Mouse (Mus musculus) thymus, adult 2 months (tissue): ENCODE results near the gene Vsir. TPM values are rescaled to one million over a fixed set of nuclear protein-coding genes. Genes with fewer than 3 reads are reported as not detected.

Experiments used
- DNase-seq: peaks from one replicate; pipeline ENCODE4 v3.0.0; 2021
- H3K27ac ChIP-seq: fragments of 200-500 bp; 2 replicates; pipeline ENCODE4 v1.5.1; 2012; ENCODE audit warnings: low read length, control low read depth; ENCODE audit not compliant: control insufficient read depth, insufficient read depth
- H3K27me3 ChIP-seq: fragments of 200-500 bp; 2 replicates; pipeline ENCODE4 v1.6.1; 2012; ENCODE audit warnings: mild to moderate bottlenecking, low read length, moderate library complexity, mixed read lengths; ENCODE audit not compliant: control insufficient read depth, insufficient read depth
- H3K36me3 ChIP-seq: fragments of 200-500 bp; 2 replicates; pipeline ENCODE4 v1.6.1; 2012; ENCODE audit warnings: mild to moderate bottlenecking, low read length, moderate library complexity; ENCODE audit not compliant: control insufficient read depth, insufficient read depth
- H3K4me1 ChIP-seq: fragments of 200-500 bp; replicated peaks from 2 replicates; pipeline ENCODE4 v1.6.1; 2012; ENCODE audit warnings: low read length; ENCODE audit not compliant: control insufficient read depth, insufficient read depth
- H3K4me3 ChIP-seq: fragments of 200-500 bp; 2 replicates; pipeline ENCODE4 v1.5.1; 2012; ENCODE audit warnings: mild to moderate bottlenecking, low read length, control low read depth, moderate library complexity; ENCODE audit not compliant: control insufficient read depth, insufficient read depth
- CTCF ChIP-seq: fragments of 200-500 bp; IDR thresholded peaks from 2 replicates; pipeline ENCODE4 v1.5.1; 2012; ENCODE audit warnings: mild to moderate bottlenecking, control low read depth, low read length, moderate library complexity, borderline replicate concordance; ENCODE audit not compliant: control insufficient read depth, poor library complexity, insufficient read depth; ENCODE audit errors: extremely low read depth
- POLR2A ChIP-seq: fragments of 200-500 bp; IDR thresholded peaks from 2 replicates; pipeline ENCODE4 v1.6.1; 2012; ENCODE audit warnings: mild to moderate bottlenecking, low read length, control low read depth, moderate library complexity; ENCODE audit not compliant: control insufficient read depth, poor library complexity, insufficient read depth; ENCODE audit errors: extremely low read depth
- WGBS: fragments of 180-500 bp; shearing (Covaris S2); methylation state at CpG from one replicate; pipeline ENCODE4 v1.1.7; 2018; 5-methylcytosine and 5-hydroxymethylcytosine counted together
- polyA plus RNA-seq: library from polyadenylated mRNA; depleted of rRNA; stranded (reverse); fragments of >200 nt; gene quantifications from 2 replicates; pipeline ENCODE4 v1.2.3, GENCODE M21; 2012

Gene Vsir
- polyA plus RNA-seq, 1 experiment, result 166 TPM

GRCm38 (mm10) chr10:60328963-60329650, 17.5 kb upstream of the Vsir start:
- Histone ChIP-seq H3K4me3 (no peak overlapping the region), H3K4me1 (no peaks in the 10 kb centered on the region)

GRCm38 (mm10) chr10:60334583-60334982, 12.1 kb upstream of the Vsir start:
- no peaks in the 10 kb centered on the region for H3K27me3 ChIP-seq
- TF ChIP-seq CTCF, result no peak
- no peak for TF ChIP-seq POLR2A
- WGBS, result 96% methylated on average over 7 of the region's 7 CpGs

More at GRCm38 (mm10) chr10:60328963-60329650, 17.5 kb upstream of the Vsir start:
- no peak for TF ChIP-seq CTCF
- TF ChIP-seq POLR2A, result no peak
- DNase-seq, result no peak
- no peaks in the 10 kb centered on the region for H3K36me3 ChIP-seq
- H3K27ac ChIP-seq, result no peak overlapping the region
- 92% methylated on average over 11 of the region's 11 CpGs for WGBS
- H3K27me3 ChIP-seq, result no peaks in the 10 kb centered on the region

GRCm38 (mm10) chr10:60335021-60335420, 11.6 kb upstream of the Vsir start:
- WGBS, result 93% methylated on average over 4 of the region's 4 CpGs
- no peak for DNase-seq
- Histone ChIP-seq H3K4me3 (no peak overlapping the region), H3K36me3 (no peaks in the 10 kb centered on the region), H3K4me1 (no peaks in the 10 kb centered on the region), H3K27me3 (no peaks in the 10 kb centered on the region), H3K27ac (no peak overlapping the region)
- no peak for TF ChIP-seq POLR2A

More at GRCm38 (mm10) chr10:60334583-60334982, 12.1 kb upstream of the Vsir start:
- Histone ChIP-seq H3K27ac (no peak overlapping the region), H3K4me1 (no peaks in the 10 kb centered on the region), H3K36me3 (no peaks in the 10 kb centered on the region), H3K4me3 (no peak overlapping the region)
- DNase-seq, result no peak

- no peak for DNase-seq
- Histone ChIP-seq H3K36me3 (no peaks in the 10 kb centered on the region), H3K27me3 (no peaks in the 10 kb centered on the region), H3K4me1 (peaks cover 16% of the 10 kb centered on the region), H3K27ac (no peak overlapping the region), H3K4me3 (no peak overlapping the region)
- TF ChIP-seq POLR2A, result no peak
- no peak for TF ChIP-seq CTCF
- WGBS, result 44% methylated on average over 9 of the region's 9 CpGs
Observed at GRCm38 (mm10) chr10:60341528-60341927, 5.1 kb upstream of the Vsir start.

- Histone ChIP-seq H3K27me3 (no peaks in the 10 kb centered on the region), H3K36me3 (no peaks in the 10 kb centered on the region), H3K4me1 (peaks cover 37% of the 10 kb centered on the region), H3K4me3 (no peak overlapping the region), H3K27ac (no peak overlapping the region)
- DNase-seq, result no peak
- no peak for TF ChIP-seq CTCF
- no peak for TF ChIP-seq POLR2A
- WGBS, result 20% methylated on average over 3 of the region's 3 CpGs
Observed at GRCm38 (mm10) chr10:60344111-60344510, 2.5 kb upstream of the Vsir start.

- peak; percentile 31 for DNase-seq
- Histone ChIP-seq H3K27ac (peak overlapping the region; percentile 58), H3K4me3 (no peak overlapping the region), H3K4me1 (peaks cover 48% of the 10 kb centered on the region), H3K36me3 (no peaks in the 10 kb centered on the region), H3K27me3 (no peaks in the 10 kb centered on the region)
- TF ChIP-seq CTCF, result no peak
- TF ChIP-seq POLR2A, result no peak
- 68% methylated on average over 4 of the region's 4 CpGs for WGBS
Observed at GRCm38 (mm10) chr10:60346056-60346455, 595 bp upstream of the Vsir start.

- peak overlapping the region; percentile 70 for H3K4me3 ChIP-seq
- WGBS, result 83% methylated on average over 9 of the region's 9 CpGs
- no peak for TF ChIP-seq POLR2A
- no peak for TF ChIP-seq CTCF
- H3K27me3 ChIP-seq, result no peaks in the 10 kb centered on the region
- H3K27ac ChIP-seq, result peak overlapping the region; percentile 71; the same call in 1 of the 2 replicates
- no peak for DNase-seq
- H3K36me3 ChIP-seq, result no peaks in the 10 kb centered on the region
- H3K4me1 ChIP-seq, result peaks cover 62% of the 10 kb centered on the region
Observed at GRCm38 (mm10) chr10:60347768-60348610, 1.3 kb downstream of the Vsir start.
